Mouse (Mus musculus): Measurements from ENCODE around the gene Mylk.

Gene Mylk

DNA sequence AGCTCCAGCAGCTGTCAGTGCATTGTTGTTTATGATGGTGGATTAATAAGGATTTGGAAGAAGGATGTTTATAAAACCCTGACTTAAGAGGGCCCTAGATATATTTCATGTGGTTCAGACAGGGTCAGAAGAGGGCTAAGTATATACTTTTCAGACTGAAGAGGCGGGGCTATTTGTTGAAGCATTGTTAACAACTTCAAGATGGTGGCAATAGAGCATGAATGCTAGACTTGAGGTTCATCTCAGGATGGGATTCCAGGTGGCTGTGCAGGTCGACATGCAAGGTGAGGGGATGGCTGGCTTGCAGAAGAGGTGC is 240.0 kb downstream of the Mylk start:
- DNase-seq (ENCODE audit: low spot score in 2 of 2), result no peak

DNA sequence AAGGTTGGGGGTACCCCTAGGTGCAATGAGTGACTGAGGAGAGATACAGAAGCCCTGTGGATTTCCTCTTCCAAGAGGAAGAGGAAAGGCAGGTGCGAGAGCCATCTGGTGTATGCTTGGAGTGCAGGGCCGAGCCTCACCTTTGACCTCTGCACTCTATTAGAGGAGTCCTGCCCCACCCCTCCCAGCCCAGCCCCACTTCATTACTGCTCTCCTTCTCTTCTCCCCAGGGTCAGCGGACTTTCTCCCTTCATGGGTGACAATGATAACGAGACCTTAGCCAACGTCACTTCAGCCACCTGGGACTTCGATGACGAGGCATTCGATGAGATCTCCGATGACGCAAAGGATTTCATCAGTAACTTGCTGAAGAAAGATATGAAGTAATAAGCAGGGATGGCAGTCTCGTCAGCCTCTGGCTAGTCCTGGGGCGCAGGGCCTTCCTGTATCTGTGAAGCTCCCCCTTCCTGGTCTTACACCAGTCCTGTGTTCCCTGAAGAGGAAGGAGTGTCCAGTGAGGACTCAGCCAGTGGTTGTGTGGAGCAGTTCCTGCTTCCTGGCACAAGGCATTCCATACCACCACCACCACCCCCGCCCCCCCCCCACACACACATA is 241.3 kb downstream of the Mylk start:
- DNase-seq (ENCODE audit: low spot score in 2 of 2), result no peak

GRCm38 (mm10) chr16:34991365-34991764 is 246.4 kb downstream of the Mylk start:
- DNase-seq (ENCODE audit: low spot score in 2 of 2), result no peak

DNA sequence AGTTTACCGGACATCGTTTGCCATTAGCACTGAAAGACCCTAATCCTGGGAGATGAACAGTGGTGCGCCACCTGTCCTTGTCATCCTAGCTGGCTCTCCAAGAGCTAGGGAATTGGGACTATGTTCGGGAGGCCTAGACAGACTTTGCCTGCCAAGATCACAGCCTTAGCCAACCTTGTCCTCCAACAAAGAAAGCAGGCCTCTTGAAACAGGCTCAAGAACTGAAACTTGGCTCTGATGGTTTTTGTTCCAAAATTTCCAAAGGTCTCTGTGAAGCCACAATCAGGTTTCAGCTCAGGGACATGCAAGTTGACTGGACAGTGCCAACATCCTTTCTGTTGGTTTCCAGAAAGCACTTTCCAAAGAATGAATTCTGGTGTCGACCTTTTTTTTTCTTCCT is 247.8 kb downstream of the Mylk start:
- DNase-seq (ENCODE audit: low spot score in 2 of 2), result peak; percentile 25 to 40

GRCm38 (mm10) chr16:34993694-34994330 is 248.8 kb downstream of the Mylk start:
- no peak for DNase-seq (ENCODE audit: low spot score in 2 of 2)

- no peak for DNase-seq (ENCODE audit: low spot score in 2 of 2)
These were observed 249.7 kb downstream of the Mylk start for GRCm38 (mm10) chr16:34994641-34995141.

GRCm38 (mm10) chr16:34996133-34996532 is 251.1 kb downstream of the Mylk start:
- peak; percentile 65 to 80 for DNase-seq (ENCODE audit: low spot score in 2 of 2)

DNA sequence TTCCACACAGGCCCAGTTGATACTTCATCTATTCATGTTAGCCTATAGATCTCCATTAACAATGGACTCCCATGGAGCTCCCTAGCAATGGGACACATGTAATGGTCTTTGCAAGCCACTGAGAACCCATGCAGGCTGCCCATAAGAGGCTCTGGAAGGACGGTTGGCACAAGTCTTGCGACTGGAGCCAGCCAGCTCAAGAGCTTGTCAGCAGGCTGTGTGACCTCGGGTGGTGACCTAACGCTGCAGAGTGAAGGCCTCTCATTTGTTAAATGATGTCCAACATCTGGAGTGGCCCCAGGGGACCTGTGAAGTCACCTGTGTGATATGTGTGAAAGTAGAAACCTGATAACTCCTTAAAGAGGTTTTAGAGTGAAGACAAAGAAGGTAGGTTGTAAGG is 252.0 kb downstream of the Mylk start:
- DNase-seq (ENCODE audit: low spot score in 2 of 2), result no peak

GRCm38 (mm10) chr16:34997576-34997975 is 252.6 kb downstream of the Mylk start:
- peak; percentile 26 to 38 for DNase-seq (ENCODE audit: low spot score in 2 of 2)

- no peak for DNase-seq (ENCODE audit: low spot score in 2 of 2)
These were observed 254.0 kb downstream of the Mylk start for GRCm38 (mm10) chr16:34999016-34999415.

DNA sequence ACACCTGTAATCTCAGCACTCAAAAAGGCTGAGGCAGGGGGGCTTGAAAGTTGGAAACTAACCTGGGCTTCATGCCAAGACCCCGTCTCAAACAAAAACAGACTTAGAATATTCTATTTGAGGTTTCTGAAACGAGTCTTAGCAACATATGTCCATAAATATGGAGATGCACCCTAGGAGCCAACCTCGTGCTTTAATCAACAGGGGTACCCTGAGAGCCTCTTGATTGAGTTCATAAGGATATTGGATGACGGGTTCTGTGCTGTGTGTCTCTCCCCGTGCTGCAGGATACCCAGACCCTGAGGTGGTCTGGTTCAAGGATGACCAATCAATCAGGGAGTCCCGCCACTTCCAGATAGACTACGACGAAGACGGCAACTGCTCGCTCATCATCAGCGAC is 255.0 kb downstream of the Mylk start:
- no peak for DNase-seq (ENCODE audit: low spot score in 2 of 2)

DNA sequence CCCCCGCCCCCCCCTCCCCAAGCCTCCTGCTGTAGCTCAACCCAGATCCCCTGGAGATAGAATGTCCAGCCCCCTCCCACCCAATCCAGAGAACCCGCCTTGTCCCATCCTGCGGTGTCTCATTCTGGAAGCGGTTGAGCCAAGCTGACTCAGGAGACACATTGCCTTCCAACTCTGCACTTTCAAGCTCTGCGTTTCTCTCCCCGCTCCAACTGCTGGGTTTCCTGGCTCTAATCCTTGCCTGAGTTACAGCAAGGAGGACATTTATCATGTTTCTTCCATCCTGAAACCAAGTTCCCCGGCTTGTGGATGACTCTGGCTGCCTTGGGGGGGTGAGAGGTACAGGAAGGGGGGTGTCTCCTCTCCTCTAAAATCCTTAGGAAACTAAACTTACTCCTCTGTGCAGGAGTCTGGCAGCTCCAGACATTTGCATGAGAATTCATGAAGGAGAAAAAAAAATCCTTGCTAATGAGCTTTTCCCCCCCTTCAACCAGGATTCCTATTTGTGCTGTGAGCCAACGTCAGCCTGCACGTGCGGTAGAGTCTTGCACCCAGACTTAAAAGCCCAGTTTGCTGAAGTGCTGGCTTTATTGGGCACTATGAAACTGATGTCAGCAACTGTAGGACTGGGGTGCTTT is 256.0 kb downstream of the Mylk start:
- DNase-seq (ENCODE audit: low spot score in 2 of 2), result no peak

DNA sequence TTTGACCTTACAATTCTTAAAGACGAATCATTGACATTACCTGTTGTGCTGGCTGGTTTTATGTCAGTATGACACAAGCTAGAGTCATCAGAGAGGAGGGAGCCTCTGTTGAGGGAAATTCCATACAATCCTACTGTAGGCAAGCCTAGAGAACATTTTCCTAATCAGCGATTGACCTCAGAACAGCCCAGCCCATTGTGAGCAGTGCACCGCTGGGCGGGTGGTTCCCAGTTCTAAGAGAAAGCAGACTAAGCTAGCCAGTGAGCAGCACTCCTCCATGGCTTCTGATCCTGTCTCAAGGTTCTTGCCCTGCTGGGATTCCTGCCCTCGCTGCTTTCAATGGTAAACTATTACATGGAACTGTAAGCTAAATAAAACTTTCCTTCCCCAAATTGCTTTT is 259.3 kb downstream of the Mylk start:
- no peak for DNase-seq (ENCODE audit: low spot score in 2 of 2)

DNA sequence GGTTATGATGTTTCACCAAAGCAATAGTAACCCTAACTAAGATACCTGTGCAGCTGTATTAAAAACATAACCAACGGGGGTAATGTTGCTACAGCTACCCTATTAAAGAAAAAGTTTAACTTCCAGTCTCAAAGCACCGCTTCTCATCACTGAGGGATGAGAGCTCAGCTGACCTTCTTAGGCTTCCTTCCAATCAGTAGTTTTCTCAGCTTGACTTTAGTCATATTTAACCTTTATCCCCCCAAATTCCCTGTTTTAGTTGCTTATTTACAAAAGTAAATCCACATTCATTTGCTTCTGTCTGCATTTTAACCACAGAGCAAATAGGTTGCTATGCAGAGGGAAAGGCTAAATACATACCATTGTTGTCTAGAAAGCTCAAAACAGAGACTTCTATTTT is 259.7 kb downstream of the Mylk start:
- no peak for DNase-seq (ENCODE audit: low spot score in 2 of 2)

GRCm38 (mm10) chr16:35006251-35006650 is 261.2 kb downstream of the Mylk start:
- no peak for DNase-seq (ENCODE audit: low spot score in 2 of 2)

DNA sequence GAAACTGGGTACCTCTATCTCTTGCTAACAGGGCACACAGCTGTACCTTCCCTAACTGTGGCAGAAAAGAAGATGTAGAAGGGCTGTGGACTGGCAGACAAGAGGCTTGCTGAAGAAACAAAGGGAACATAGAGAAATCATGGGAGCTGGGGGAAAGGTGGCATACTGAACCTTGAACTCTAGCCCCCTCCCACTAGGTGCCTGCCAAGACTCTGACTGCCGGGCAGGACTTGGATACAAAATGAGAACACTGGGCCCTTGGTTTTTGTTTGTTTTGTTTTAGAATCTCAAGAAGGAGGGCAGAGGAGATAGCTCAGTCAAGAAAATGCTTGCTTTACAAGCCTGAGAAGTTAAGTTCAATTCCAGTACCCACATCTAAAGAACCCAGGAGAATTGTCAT is 262.4 kb downstream of the Mylk start:
- no peak for DNase-seq (ENCODE audit: low spot score in 2 of 2)

- no peak for DNase-seq (ENCODE audit: low spot score in 2 of 2)
These were observed 263.4 kb downstream of the Mylk start for GRCm38 (mm10) chr16:35008447-35008846.

DNA sequence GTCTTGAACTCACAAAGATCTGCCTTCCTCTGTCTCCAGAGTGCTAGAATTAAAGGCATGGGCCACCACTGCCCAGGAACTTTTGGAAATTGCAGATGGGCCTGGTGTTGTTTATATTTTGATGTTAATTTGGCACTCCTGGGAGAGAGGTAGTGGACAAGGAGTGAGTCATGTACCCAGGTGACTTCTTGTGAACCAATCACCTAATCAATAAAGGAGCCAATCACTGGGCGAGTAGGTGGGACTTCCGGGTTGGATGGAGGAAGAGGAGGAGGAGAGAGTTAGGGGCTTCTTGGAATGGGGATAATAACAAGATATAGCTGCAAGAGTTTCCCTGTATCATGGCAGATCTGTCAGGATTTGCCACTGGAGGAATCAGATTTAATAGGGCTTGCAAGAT is 268.5 kb downstream of the Mylk start:
- DNase-seq (ENCODE audit: low spot score in 2 of 2), result no peak

GRCm38 (mm10) chr16:35016491-35016890 is 271.5 kb downstream of the Mylk start:
- no peak for DNase-seq (ENCODE audit: low spot score in 2 of 2)

DNA sequence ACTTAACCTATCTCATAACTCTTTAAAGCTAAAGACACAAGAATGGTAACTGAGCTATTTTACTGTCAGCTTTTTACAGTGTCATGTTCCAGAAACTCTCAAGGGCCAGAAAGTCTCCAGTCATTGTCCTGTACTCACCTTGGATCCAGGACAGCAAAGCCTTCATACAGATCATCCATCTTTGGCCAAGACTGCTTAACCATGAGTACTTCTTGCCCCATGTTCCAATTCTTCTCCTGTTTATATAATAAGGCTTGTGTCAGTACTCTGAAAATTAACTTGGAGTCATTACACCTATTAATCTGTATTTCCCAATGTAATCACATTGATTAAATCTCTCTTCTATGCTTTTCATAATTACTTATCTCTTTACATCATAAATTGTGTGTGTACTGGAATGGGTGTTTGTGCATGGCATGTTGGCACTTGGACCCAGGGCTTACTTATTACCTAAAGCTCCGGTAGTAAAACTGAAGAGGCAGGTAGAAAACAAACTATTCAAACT is 273.5 kb downstream of the Mylk start:
- no peak for DNase-seq (ENCODE audit: low spot score in 2 of 2)

DNA sequence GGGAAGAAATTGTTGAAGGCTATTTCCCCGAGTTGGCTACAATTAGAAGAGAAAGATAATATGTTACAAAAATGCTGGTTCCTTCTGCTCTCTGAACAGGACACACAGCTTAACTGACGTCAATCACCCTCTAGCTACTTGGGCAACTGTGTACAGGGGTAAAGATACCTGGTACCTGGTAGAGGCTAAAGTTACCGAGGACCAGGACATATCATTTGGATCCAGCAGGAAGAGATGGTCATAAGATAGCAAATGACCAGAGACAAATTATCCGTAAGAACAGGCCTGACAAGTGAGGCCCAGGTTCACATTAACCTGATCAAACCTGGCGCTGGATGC is 276.9 kb downstream of the Mylk start:
- DNase-seq (ENCODE audit: low spot score in 2 of 2), result no peak

DNA sequence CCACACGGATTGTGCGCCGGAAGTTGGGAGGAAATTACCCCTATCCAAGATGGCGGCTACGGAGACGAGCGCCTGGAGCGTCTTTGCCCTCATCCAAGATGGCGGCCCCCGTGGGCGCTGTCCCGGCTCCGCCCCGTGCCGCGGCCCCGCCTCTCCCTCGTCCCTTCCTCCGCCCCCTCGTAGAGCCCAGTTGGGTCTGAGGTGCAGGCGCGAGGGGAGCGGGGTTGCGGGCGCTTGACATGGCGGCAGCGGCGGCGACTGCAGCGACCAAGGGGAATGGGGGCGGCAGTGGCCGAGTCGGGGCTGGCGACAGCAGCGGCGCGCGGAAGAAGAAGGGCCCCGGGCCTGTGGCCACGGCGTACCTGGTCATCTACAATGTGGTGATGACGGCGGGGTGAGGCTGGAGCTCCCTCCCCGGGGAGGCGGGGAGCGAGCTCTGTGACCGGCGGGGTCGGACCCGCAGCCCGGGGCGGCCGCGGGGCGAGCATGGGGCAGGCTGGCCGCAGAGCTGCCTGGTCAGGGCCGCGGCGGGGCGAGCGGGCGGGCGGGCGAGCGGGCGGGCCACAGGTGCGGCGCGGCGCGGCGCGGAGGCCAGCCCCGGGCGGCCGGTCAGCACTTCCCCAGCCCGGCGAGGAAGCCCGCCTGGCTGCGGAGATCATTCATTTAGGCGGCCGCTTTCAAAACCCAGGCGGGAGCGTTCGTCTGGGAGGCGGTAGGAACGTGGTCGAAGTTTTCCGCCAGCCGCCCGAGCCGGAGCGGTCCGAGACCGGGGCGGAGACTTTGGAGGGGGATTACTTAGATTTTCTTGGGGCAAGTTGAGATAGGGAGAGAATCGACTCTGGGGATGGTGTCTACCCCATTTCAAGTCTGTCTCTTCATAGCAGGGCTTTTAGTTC is 277.5 kb downstream of the Mylk start, which contains the start of gene Hacd2:
Hacd2 (plus strand) TSS at position 187 of the 896 bp plus-strand sequence.
- peak; percentile 93 to 95 for DNase-seq (ENCODE audit: low spot score in 2 of 2)
